Mouse (Mus musculus) heart, adult 2 months (tissue): ENCODE data around the gene Tm7sf2. TPM values are rescaled to one million over a fixed set of nuclear protein-coding genes. Genes with fewer than 3 reads are reported as not detected.

ENCODE experiments used
- DNase-seq, 2 experiments: peaks; one replicate each; pipeline ENCODE4 v3.0.0; 2021
- H3K27ac ChIP-seq: fragments of 200-600 bp; 2 replicates; pipeline ENCODE4 v1.8.1; 2022
- H3K27me3 ChIP-seq: fragments of 200-500 bp; 2 replicates; pipeline ENCODE4 v1.6.1; 2012; ENCODE audit warnings: mild to moderate bottlenecking, low read length, inconsistent platforms, mixed read lengths; ENCODE audit not compliant: control insufficient read depth, insufficient read depth
- H3K36me3 ChIP-seq: fragments of 200-500 bp; 2 replicates; pipeline ENCODE4 v1.6.1; 2012; ENCODE audit warnings: low read length, inconsistent platforms; ENCODE audit not compliant: control insufficient read depth, insufficient read depth
- H3K4me1 ChIP-seq: fragments of 200-500 bp; 2 replicates; pipeline ENCODE4 v1.6.1; 2011; ENCODE audit warnings: low read length; ENCODE audit not compliant: control insufficient read depth, insufficient read depth
- H3K4me3 ChIP-seq: fragments of 200-600 bp; 2 replicates; pipeline ENCODE4 v1.8.1; 2022
- H3K79me2 ChIP-seq: fragments of 200-500 bp; replicated peaks from 2 replicates; pipeline ENCODE4 v1.6.1; 2012; ENCODE audit warnings: mild to moderate bottlenecking, inconsistent platforms, low read length, moderate library complexity, mixed read lengths; ENCODE audit not compliant: control insufficient read depth, insufficient read depth
- H3K9ac ChIP-seq: fragments of 200-500 bp; 2 replicates; pipeline ENCODE4 v1.6.1; 2012; ENCODE audit warnings: low read depth, mild to moderate bottlenecking, control low read depth, inconsistent platforms, low read length, mixed read lengths
- CTCF ChIP-seq: fragments of 200-600 bp; IDR thresholded peaks from 2 replicates; pipeline ENCODE4 v1.8.1; 2022; ENCODE audit warnings: antibody characterized with exemption, mild to moderate bottlenecking, moderate library complexity
- EP300 ChIP-seq: fragments of 200-500 bp; IDR thresholded peaks from 2 replicates; pipeline ENCODE4 v1.6.1; 2011; ENCODE audit warnings: low read depth, low read length, control low read depth; ENCODE audit not compliant: insufficient read depth
- POLR2A ChIP-seq: fragments of 200-500 bp; IDR thresholded peaks from 2 replicates; pipeline ENCODE4 v1.6.1; 2011; ENCODE audit warnings: mild to moderate bottlenecking, low read depth, low read length, control low read depth; ENCODE audit not compliant: insufficient read depth
- WGBS: fragments of 180-500 bp; shearing (Covaris S2); methylation state at CpG from one replicate; pipeline ENCODE4 v1.1.7; 2018; 5-methylcytosine and 5-hydroxymethylcytosine counted together
- intact Hi-C: fragments of 180-260 bp; cut with DNase I; formaldehyde crosslinking; loops from one replicate; pipeline ENCODE4 v1.15.1; 2025
- long read RNA-seq: library from polyadenylated mRNA; stranded (forward); transcript quantifications from one replicate; pipeline ENCODE4 v2.0.0, GENCODE M21; 2021
- polyA plus RNA-seq: library from polyadenylated mRNA; depleted of rRNA; stranded (reverse); fragments of >200 nt; gene quantifications from 2 replicates; pipeline ENCODE4 v1.2.3, GENCODE M21; 2012; rRNA removed
- total RNA-seq, 2 experiments: library from RNA; stranded (reverse); gene quantifications; 2 replicates each; pipeline ENCODE4 v1.2.3; 2021

Tm7sf2 gene
- total RNA-seq (1 to 10 TPM; 2.7 to 3.7 TPM), polyA plus RNA-seq (9.3 and 11.9 TPM in 2 replicates)
- long read RNA-seq = 0 reads

DNA sequence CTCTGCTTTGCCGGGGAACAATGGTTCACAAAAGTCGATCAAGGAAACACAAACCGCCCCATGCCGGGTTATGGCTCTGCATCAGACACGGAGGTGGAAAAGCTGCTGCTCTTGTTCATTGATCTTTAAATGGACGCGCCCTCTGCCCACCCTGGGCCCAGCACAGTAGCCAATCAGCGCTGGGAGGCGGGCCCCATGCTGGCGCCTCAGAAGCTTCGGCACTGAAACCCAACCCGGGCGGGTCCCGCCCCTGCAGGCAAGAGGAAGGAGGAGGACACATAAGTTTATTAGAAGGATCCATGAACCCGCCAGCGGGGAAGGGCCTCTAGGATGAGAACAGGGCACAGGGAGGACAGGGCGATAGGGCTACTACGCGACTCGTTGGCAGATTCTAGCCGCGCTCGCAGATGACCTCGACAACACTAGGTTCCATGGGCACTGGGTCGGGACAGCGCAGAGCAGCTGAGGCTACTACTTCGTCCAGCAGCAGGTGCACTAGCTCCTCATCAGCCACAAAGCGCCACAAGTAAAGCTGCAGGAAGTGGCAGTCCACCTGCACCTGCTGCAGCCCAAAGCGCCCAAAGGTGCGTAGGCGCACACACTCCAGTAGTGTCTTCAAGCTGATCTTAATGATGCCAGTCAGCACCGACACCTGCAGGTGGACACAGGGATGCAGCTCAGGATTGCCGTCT, at the start of gene Tm7sf2:
Tm7sf2 (minus strand) TSS at position 650 of the 692 bp plus-strand sequence.
- peak within 1 kb of the TSS; percentile 49 for H3K4me3 ChIP-seq
- H3K36me3 ChIP-seq = no peaks in the 10 kb centered on the region
- H3K27me3 ChIP-seq = no peaks in the 10 kb centered on the region
- WGBS = 14% methylated on average over 33 of the region's 33 CpGs
- TF ChIP-seq EP300 = no peak
- 0 out of 2 replicates have a peak, but pooled peaks have one; percentile 0 for TF ChIP-seq POLR2A
- TF ChIP-seq CTCF = peak; percentile 22; the same call in 1 of the 2 replicates
- H3K4me1 ChIP-seq = no peaks in the 10 kb centered on the region
- peak; percentile 90 to 93 for DNase-seq
- intact Hi-C loops = no loop called here
- peak within 1 kb of the TSS; percentile 67 for H3K9ac ChIP-seq
- no peak within 1 kb of the TSS; the same call in 1 of the 2 replicates for H3K27ac ChIP-seq
- no peaks in the 10 kb centered on the region for H3K79me2 ChIP-seq

DNA sequence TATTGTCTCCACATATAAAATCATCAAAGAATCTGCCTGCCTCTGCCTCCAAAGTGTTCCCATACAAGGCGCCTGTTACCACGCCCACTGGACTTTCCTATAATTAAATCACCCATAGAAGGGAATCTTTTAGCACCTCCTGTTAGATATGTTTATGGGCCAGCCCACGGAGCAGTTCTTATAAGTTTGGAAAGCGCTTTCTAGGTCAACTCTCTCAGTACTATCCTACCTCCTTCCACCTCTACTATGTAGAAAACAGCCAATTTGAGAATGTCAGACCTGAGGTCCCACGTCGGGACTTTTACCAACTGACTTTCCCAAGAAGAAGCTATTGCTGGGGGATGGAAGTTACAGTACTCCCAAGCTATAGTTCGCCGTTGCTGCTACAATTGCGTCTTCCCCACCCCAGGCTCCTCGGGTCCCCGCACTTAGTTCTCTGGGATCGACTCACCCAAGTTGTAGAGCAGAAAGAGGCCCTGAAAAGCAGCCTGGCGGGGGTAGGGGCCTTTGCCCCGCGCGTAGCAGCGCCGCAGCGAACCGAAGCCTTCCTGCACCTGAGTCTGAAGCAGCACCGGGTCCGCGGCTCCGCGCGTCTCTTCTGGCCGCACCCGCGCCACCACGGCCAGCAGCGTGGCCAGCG, 49.3 kb upstream of the Tm7sf2 start:
- Histone ChIP-seq H3K36me3 (no peaks in the 10 kb centered on the region), H3K27ac (peak overlapping the region; percentile 90), H3K79me2 (no peaks in the 10 kb centered on the region), H3K4me1 (peaks cover 5% of the 10 kb centered on the region), H3K9ac (peak overlapping the region; percentile 95), H3K27me3 (no peaks in the 10 kb centered on the region), H3K4me3 (peak overlapping the region; percentile 67)
- no peak for DNase-seq
- WGBS = 3% methylated on average over 32 of the region's 32 CpGs
- TF ChIP-seq POLR2A = no peak
- no peak for TF ChIP-seq CTCF
- no peak for TF ChIP-seq EP300
- intact Hi-C loops = loop anchor here (5.0 kb wide), 1 partner anchor 205 kb away; the partner anchor contains the start of gene Dpf2

DNA sequence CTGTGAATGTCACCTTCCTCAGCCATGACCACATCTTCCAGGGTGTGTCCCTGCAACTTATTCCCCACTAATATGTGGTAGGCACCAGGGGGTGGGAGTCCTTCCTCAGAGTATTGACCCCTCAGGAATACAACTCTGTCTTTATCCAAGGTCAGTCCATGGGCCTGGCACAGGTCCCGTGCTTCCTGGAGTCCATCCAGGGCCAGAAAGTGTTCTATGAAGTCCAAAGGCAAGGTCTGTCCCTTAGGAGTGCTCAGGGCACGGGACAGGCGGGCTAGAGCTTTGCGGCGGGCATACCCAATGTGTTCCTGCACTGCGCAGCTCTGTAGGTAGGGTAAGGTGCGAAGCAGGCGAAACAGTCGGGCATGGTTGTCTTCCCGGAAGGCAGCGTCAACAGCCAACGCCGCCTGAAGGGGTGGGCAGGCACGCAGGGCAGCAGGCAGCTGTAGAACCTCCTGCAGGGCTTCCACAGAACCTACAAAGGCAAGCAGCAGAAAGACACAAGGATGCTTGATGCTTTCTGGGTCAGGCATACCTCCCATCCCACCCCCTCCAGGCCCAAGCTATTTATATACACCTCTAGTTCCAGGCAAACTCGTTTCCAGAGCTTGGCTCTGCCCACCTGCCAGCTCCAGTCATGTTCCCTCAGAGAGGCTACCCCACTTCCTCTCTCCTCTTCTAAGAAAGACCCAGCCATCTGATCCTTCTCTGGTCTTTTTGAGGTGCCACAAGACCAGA, 48.1 kb upstream of the Tm7sf2 start:
- no peaks in the 10 kb centered on the region for H3K27me3 ChIP-seq
- intact Hi-C loops = loop anchor here (5.0 kb wide), 1 partner anchor 204 kb away; the partner anchor contains the start of gene Dpf2
- no peak overlapping the region for H3K27ac ChIP-seq
- H3K79me2 ChIP-seq = no peaks in the 10 kb centered on the region
- WGBS = 64% methylated on average over 15 of the region's 15 CpGs
- H3K4me3 ChIP-seq = no peak overlapping the region
- H3K4me1 ChIP-seq = peaks cover 5% of the 10 kb centered on the region
- H3K9ac ChIP-seq = no peak overlapping the region
- no peaks in the 10 kb centered on the region for H3K36me3 ChIP-seq
- DNase-seq = no peak
- TF ChIP-seq CTCF (no peak), POLR2A (no peak), EP300 (no peak)

DNA sequence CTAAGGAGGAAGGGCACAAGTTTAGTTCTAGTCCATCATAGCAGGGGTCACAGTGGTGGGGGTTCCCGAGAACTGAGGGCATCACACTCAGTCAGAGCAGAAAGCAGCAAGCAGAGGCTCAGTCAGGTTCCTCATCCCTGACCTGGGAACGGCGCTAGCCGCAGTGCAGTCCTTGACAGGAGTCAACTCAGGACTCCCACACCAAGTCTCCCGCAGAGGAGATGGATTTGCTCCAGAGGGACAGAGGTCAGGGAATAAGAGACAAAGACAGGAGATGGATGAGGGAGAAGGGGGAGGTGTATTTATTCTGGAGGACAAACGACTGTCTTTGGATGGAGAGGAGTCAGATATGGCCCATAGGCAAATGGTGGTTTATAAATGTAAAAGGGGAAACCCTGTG, 44.9 kb upstream of the Tm7sf2 start:
- no peak for DNase-seq
- no peak for TF ChIP-seq CTCF
- TF ChIP-seq EP300 = no peak
- no peak for TF ChIP-seq POLR2A
- H3K4me3 ChIP-seq = no peak overlapping the region
- H3K27ac ChIP-seq = no peak overlapping the region
- 57% methylated on average over 6 of the region's 6 CpGs for WGBS
- H3K79me2 ChIP-seq = no peaks in the 10 kb centered on the region
- intact Hi-C loops = no loop called here
- no peak overlapping the region for H3K9ac ChIP-seq
- peaks cover 3% of the 10 kb centered on the region; the same call in 1 of the 2 replicates for H3K4me1 ChIP-seq
- no peaks in the 10 kb centered on the region for H3K36me3 ChIP-seq
- H3K27me3 ChIP-seq = no peaks in the 10 kb centered on the region

DNA sequence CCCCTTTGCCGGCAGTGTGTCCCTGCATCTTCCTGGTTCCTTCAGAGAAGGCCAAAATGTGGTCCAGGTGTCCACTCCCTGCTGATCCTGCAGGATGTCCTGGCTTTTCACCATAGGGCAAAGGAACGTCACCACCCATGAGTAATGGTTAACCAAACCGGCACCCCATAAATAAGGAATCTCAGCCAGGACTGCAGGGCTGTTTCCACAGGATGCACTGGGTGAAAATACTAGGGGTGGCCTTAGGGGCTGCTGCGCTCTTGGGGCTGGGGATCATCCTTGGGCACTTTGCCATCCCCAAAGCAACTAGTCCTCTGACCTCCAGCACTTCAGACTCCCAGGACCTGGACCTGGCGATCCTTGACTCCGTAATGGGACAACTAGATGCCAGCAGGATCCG, 37.4 kb upstream of the Tm7sf2 start, which contains the start of gene Naaladl1:
Naaladl1 (plus strand) TSS at position 197 of the 400 bp plus-strand sequence.
- no peak for TF ChIP-seq POLR2A
- no peak for TF ChIP-seq EP300
- no peak for TF ChIP-seq CTCF
- Histone ChIP-seq H3K9ac (no peak within 1 kb of the TSS), H3K27ac (no peak within 1 kb of the TSS), H3K79me2 (no peaks in the 10 kb centered on the region), H3K4me1 (no peaks in the 10 kb centered on the region), H3K4me3 (no peak within 1 kb of the TSS), H3K27me3 (no peaks in the 10 kb centered on the region), H3K36me3 (no peaks in the 10 kb centered on the region)
- WGBS = 90% methylated on average over 7 of the region's 7 CpGs
- DNase-seq = no peak
- intact Hi-C loops = no loop called here
